Mouse (Mus musculus) CD4-positive, CD25-positive, alpha-beta regulatory T cell, adult 4 months (primary cell): Measurements from ENCODE around the gene Akt2. TPM values are rescaled to one million over a fixed set of nuclear protein-coding genes. Genes with fewer than 3 reads are reported as not detected.

Experiments used
- ATAC-seq: one replicate; pipeline ENCODE4 v1.8.0; 2017
- polyA plus RNA-seq, 2 experiments: library from polyadenylated mRNA; unstranded; fragments of 100-300 nt; shearing (Covaris generic); gene quantifications; one replicate each; pipeline ENCODE4 v1.2.1; 2017

The Akt2 gene
- polyA plus RNA-seq, result 10 to 100 TPM; 39.2 to 57.3 TPM

- peak; percentile 86 for ATAC-seq
Observed at GRCm38 (mm10) chr7:27591266-27592216, at the start of gene Akt2. Akt2 (plus strand) TSS chr7:27591552.

GRCm38 (mm10) chr7:27541922-27542321, 49.4 kb upstream of the Akt2 start:
- no peak for ATAC-seq

- ATAC-seq, result peak; percentile 36
Observed at GRCm38 (mm10) chr7:27542392-27543033, 48.8 kb upstream of the Akt2 start.

GRCm38 (mm10) chr7:27543065-27543464, 48.3 kb upstream of the Akt2 start:
- ATAC-seq, result no peak

- no peak for ATAC-seq
Observed at GRCm38 (mm10) chr7:27543851-27544250, 47.5 kb upstream of the Akt2 start.

- peak; percentile 83 for ATAC-seq
Observed at GRCm38 (mm10) chr7:27544675-27545370, 46.5 kb upstream of the Akt2 start.

- ATAC-seq, result no peak
Observed at GRCm38 (mm10) chr7:27549597-27549996, 41.8 kb upstream of the Akt2 start.

- ATAC-seq, result no peak
Observed at GRCm38 (mm10) chr7:27552070-27552469, 39.3 kb upstream of the Akt2 start.

- ATAC-seq, result peak; percentile 99
Observed at GRCm38 (mm10) chr7:27552931-27553513, 38.3 kb upstream of the Akt2 start, which contains the start of the genes Pld3 and 2310022A10Rik. Pld3 (minus strand) TSS chr7:27553218. 2310022A10Rik (plus strand) TSS chr7:27553233.

GRCm38 (mm10) chr7:27560291-27560887, 31.0 kb upstream of the Akt2 start:
- ATAC-seq, result no peak

- no peak for ATAC-seq
Observed at GRCm38 (mm10) chr7:27560978-27561377, 30.4 kb upstream of the Akt2 start.

GRCm38 (mm10) chr7:27569580-27570224, 21.6 kb upstream of the Akt2 start:
- ATAC-seq, result no peak

- ATAC-seq, result no peak
Observed at GRCm38 (mm10) chr7:27572133-27572532, 19.2 kb upstream of the Akt2 start.

GRCm38 (mm10) chr7:27574124-27574880, 17.1 kb upstream of the Akt2 start:
- ATAC-seq, result no peak

GRCm38 (mm10) chr7:27576914-27577313, 14.4 kb upstream of the Akt2 start:
- ATAC-seq, result no peak

- ATAC-seq, result no peak
Observed at GRCm38 (mm10) chr7:27577589-27577988, 13.8 kb upstream of the Akt2 start.

GRCm38 (mm10) chr7:27578465-27578864, 12.9 kb upstream of the Akt2 start:
- ATAC-seq, result no peak

GRCm38 (mm10) chr7:27580380-27581174, 10.8 kb upstream of the Akt2 start:
- ATAC-seq, result no peak

- ATAC-seq, result no peak
Observed at GRCm38 (mm10) chr7:27586861-27587260, 4.5 kb upstream of the Akt2 start.

- ATAC-seq, result no peak
Observed at GRCm38 (mm10) chr7:27587741-27588140, 3.6 kb upstream of the Akt2 start.
